Mouse (Mus musculus) stomach, embryonic 16.5 days (tissue): ENCODE results near the gene Heatr4. TPM values are rescaled to one million over a fixed set of nuclear protein-coding genes. Genes with fewer than 3 reads are reported as not detected.
"Not testable (repeated sequence)": the region's sequence is repeated elsewhere in the genome, so short reads cannot be mapped to it uniquely, and the experiment has no call there.

Experiments used
- ATAC-seq: fragments of 200-750 bp; cut with Nextera tagmentation; 2 replicates; pipeline ENCODE4 v1.8.0; 2017; ENCODE audit warnings: moderate number of reproducible peaks, moderate TSS enrichment; ENCODE audit not compliant: insufficient read depth, low FRiP score
- H3K27ac ChIP-seq: fragments of 300-500 bp; sonication (generic); 2 replicates; pipeline ENCODE4 v1.5.1; 2014; ENCODE audit warnings: low read length
- H3K27me3 ChIP-seq: fragments of 300-500 bp; sonication (generic); 2 replicates; pipeline ENCODE4 v1.6.1; 2014; ENCODE audit warnings: low read length, control low read depth, mixed read lengths; ENCODE audit not compliant: control insufficient read depth, insufficient read depth
- H3K36me3 ChIP-seq: fragments of 300-500 bp; sonication (generic); 2 replicates; pipeline ENCODE4 v1.6.1; 2014; ENCODE audit warnings: low read length; ENCODE audit not compliant: control insufficient read depth, insufficient read depth
- H3K4me1 ChIP-seq: fragments of 300-500 bp; sonication (generic); 2 replicates; pipeline ENCODE4 v1.6.1; 2014; ENCODE audit warnings: low read length, control low read depth, mixed read lengths; ENCODE audit not compliant: control insufficient read depth, insufficient read depth
- H3K4me2 ChIP-seq: fragments of 300-500 bp; sonication (generic); 2 replicates; pipeline ENCODE4 v1.6.1; 2014; ENCODE audit warnings: low read depth, low read length, mixed read lengths
- H3K4me3 ChIP-seq: fragments of 300-500 bp; sonication (generic); replicated peaks from 2 replicates; pipeline ENCODE4 v1.5.1; 2014; ENCODE audit warnings: mild to moderate bottlenecking, low read length
- H3K9ac ChIP-seq: fragments of 300-500 bp; sonication (generic); 2 replicates; pipeline ENCODE4 v1.6.1; 2014; ENCODE audit warnings: low read length
- H3K9me3 ChIP-seq: fragments of 300-500 bp; sonication (generic); replicated peaks from 2 replicates; pipeline ENCODE4 v1.6.1; 2016; ENCODE audit warnings: low read length, control low read depth; ENCODE audit not compliant: control insufficient read depth
- WGBS: fragments of 180-500 bp; shearing (Covaris S2); extraction: QIAGEN DNeasy Blood & Tissue Kit; methylation state at CpG from one replicate; pipeline ENCODE4 v1.1.7; 2014; 5-methylcytosine and 5-hydroxymethylcytosine counted together
- polyA plus RNA-seq: library from polyadenylated mRNA; unstranded; fragments of >200 nt; fragmentation: Nextera tagmentation; extraction: Ambion mirVana; gene quantifications from 2 replicates; pipeline ENCODE4 v1.2.1, GENCODE M21; 2015

The Heatr4 gene
- 0.05 and 0.10 TPM in 2 replicates for polyA plus RNA-seq

DNA sequence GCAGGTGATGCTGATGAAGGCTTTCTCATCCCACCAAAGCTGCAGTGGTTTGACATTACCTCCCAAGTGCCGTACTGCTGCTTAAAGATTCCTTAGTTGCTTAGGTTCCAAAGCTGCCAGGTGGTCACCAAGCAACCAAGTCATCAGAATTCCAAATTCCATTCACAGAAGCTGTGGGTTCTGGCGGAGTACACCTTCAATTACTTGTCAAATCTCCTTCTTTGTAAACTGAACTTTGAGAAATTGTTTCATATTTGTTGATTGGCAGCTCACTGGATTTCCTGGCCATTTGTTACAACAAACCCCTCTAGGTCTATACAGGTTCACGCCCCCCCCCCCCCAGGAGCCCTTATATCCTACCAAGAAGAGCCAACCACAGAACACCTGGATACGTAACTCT is at the start of gene Heatr4:
TSS of gene Heatr4 (minus strand) at position 101 of the 400 bp plus-strand sequence.
- WGBS = 80% methylated on average over 4 of the region's 4 CpGs
- no peak within 1 kb of the TSS for H3K4me2 ChIP-seq
- no peaks in the 10 kb centered on the region for H3K27me3 ChIP-seq
- H3K4me1 ChIP-seq = peaks cover 3% of the 10 kb centered on the region; the same call in 1 of the 2 replicates
- H3K9me3 ChIP-seq = no peaks in the 10 kb centered on the region; the same call in 1 of the 2 replicates
- H3K4me3 ChIP-seq = no peak within 1 kb of the TSS
- H3K36me3 ChIP-seq = no peaks in the 10 kb centered on the region
- no peak within 1 kb of the TSS for H3K9ac ChIP-seq
- ATAC-seq = no peak
- no peak within 1 kb of the TSS for H3K27ac ChIP-seq

DNA sequence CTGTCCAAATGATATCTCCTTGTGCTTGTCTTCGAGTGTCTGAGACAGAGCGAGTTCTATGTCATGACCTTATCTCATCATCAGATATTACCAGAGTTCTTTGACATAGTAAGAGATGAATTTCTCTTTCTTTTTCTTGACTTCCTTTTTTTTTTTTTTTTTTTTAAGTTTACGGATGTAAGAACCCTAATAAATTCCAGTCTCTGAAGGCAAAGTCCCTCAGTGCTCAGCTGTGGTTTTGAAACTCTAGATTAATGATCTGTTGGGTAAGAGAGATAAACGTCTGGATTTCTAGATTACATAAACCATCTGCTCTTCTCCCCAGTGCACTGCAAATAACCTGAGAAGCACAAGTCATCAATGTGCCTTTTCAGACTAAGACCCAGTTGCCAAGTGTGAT is 49.5 kb upstream of the Heatr4 start:
- H3K27me3 ChIP-seq = no peaks in the 10 kb centered on the region
- 35% methylated on average over 4 of the region's 4 CpGs for WGBS
- H3K36me3 ChIP-seq = no peaks in the 10 kb centered on the region
- H3K27ac ChIP-seq = no peak overlapping the region
- no peaks in the 10 kb centered on the region for H3K4me1 ChIP-seq
- H3K9ac ChIP-seq = no peak overlapping the region
- H3K4me2 ChIP-seq = no peak overlapping the region
- no peak overlapping the region for H3K4me3 ChIP-seq
- no peaks in the 10 kb centered on the region for H3K9me3 ChIP-seq
- no peak for ATAC-seq

DNA sequence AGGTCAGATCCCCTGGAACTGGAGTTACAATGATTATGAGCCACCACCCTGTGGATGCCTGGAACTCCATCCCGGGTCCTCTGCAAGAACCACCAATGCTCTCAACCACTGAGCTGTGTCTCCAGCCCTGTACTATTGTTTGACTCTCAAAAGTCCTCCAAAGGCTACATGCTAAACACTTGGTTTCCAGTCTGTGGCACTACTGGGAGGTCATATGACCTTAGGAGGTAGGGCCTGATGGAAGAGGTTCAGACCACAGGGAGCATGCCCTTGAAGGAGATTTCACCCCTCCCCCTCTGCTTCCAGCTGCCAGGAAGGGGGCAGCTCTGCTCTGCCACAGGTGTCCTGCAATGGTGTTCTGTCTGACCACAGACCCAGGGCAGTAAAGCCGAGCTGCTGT is 48.6 kb upstream of the Heatr4 start:
- not testable (repeated sequence) for ATAC-seq, H3K4me2 ChIP-seq, H3K4me3 ChIP-seq, H3K9ac ChIP-seq, H3K4me1 ChIP-seq, H3K9me3 ChIP-seq, H3K36me3 ChIP-seq, H3K27ac ChIP-seq, H3K27me3 ChIP-seq
- WGBS = 80% methylated on average over 2 of the region's 2 CpGs

DNA sequence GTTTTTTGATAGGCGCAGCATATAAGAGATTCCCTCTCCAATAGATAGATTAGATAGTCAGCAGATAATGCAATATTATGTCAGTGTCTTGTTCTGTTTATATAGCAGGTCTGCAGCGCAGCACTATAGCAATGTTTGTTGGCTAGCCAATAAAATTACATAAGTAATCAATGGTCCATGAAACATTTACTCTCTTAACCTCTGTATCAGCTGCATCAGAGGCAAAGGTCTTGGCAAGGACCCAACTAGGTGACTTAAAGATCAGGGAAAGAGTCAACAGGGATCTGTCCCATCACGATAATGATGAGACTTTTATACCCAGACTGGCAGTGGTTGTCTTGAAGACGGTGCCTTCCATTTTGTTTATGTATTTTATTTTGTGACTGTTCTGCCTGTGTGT is 48.2 kb upstream of the Heatr4 start:
- Histone ChIP-seq H3K4me1 (no peaks in the 10 kb centered on the region), H3K27ac (no peak overlapping the region), H3K4me3 (no peak overlapping the region), H3K27me3 (no peaks in the 10 kb centered on the region), H3K9me3 (no peaks in the 10 kb centered on the region), H3K36me3 (no peaks in the 10 kb centered on the region), H3K4me2 (no peak overlapping the region), H3K9ac (no peak overlapping the region)
- ATAC-seq = no peak
- WGBS = 80% methylated on average over 4 of the region's 4 CpGs

DNA sequence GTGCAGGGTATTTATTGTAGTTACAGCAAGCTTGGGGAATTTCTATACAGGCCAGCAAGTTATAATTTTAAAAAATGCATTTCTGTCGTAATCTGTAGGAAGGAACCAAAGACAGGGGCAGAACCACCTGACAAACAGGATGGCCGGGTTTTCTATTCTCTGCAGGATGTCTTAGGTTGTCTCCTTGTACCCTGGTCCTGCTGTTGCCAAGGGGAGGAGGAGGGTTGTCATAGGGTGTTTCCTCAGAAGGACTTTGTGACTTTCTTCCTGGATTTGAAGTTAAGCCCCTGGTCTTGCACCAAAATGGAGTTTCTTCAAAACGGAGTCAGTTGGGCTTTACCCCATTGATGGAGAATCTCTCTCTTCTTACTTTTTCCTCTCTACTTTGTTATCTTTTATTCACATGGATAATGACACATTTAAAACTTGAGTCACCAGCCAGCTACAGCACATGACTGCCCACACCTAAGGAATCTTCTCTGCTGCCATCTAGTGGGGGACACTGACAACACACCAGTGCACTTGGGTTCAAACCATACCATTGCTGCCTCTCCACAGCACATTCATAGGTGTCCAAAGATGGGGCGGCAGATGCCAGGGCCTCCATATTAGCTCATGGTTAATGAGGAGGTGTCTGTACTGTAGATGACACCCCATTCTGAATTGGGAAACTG is 46.1 kb upstream of the Heatr4 start:
- peak; percentile 69; the same call in 1 of the 2 replicates for ATAC-seq
- no peak overlapping the region for H3K4me3 ChIP-seq
- no peaks in the 10 kb centered on the region for H3K36me3 ChIP-seq
- no peaks in the 10 kb centered on the region for H3K27me3 ChIP-seq
- H3K4me2 ChIP-seq = no peak overlapping the region
- no peak overlapping the region for H3K9ac ChIP-seq
- no peak overlapping the region for H3K27ac ChIP-seq
- 58% methylated on average over 4 of the region's 4 CpGs for WGBS
- H3K4me1 ChIP-seq = no peaks in the 10 kb centered on the region
- no peaks in the 10 kb centered on the region for H3K9me3 ChIP-seq

DNA sequence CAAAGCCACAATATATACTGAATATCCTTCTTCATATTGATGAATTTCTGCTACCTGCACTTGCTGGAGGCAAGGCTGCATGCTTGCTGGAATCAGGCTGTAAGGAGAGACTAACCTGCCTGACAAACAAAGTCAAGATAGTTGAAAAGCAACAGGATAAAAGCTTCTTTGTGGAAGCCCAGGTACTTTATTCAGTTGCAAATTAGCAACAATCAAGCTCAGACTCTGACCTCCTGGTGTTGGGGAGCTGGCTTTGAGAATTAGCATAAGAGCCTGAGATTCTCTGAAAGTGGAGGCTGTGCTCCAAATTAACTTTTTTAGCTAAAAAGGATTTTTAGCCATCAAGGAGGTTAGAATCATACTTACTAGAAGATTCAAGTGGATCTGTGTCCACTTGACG is 44.4 kb upstream of the Heatr4 start:
- not testable (repeated sequence) for ATAC-seq, H3K9ac ChIP-seq, H3K4me1 ChIP-seq, H3K4me3 ChIP-seq, H3K27me3 ChIP-seq, H3K27ac ChIP-seq, H3K36me3 ChIP-seq, H3K4me2 ChIP-seq, H3K9me3 ChIP-seq
- WGBS = 87% methylated on average over 1 of the region's 1 CpGs

DNA sequence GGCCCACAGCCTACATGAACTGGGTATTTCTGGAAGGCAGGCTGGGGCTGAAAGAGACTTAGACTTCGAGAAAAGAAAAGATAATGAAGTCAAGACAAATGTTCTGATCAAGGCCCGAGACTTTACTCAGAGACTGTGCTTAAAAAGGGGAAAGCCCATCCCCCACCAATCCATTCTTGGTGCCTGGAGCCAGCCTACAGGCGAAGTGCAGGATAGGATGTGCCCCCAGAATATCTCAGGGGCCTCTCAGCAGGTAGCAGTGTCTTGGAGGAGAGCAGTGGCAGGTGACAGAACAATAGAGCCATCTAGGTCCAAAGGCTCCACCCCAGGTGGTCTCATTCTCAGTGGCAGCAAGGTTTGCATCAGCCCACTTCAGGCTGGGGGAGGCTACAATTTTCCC is 43.7 kb upstream of the Heatr4 start:
- H3K9me3 ChIP-seq, ATAC-seq: not testable (repeated sequence)

DNA sequence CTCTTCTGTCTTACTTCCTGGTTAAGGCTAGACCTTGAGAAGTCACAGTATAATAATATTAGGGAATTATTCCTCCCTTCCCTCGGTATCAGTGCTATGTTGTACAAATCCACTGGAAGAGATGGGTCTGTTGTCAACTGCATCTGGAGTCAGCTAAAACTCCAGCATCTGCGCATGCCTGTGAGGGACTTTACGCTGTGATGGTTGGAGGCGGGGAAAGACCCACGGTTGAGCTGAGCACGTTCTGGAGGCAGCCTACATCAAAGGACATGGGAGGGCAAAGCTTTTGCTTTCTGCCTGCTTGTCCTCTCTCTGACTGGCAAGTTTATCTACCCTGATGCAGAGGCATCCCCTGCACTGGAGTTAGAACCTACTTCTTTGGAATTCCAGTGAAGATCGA is 41.2 kb upstream of the Heatr4 start:
- Histone ChIP-seq H3K4me2 (no peak overlapping the region), H3K36me3 (no peaks in the 10 kb centered on the region), H3K9me3 (no peaks in the 10 kb centered on the region), H3K9ac (no peak overlapping the region), H3K27ac (no peak overlapping the region), H3K27me3 (no peaks in the 10 kb centered on the region), H3K4me1 (no peaks in the 10 kb centered on the region), H3K4me3 (no peak overlapping the region)
- 87% methylated on average over 7 of the region's 7 CpGs for WGBS
- no peak for ATAC-seq

More for the DNA sequence above, 43.7 kb upstream of the Heatr4 start:
- H3K27ac ChIP-seq, H3K4me3 ChIP-seq, H3K4me1 ChIP-seq, H3K27me3 ChIP-seq, H3K4me2 ChIP-seq, H3K9ac ChIP-seq, H3K36me3 ChIP-seq: not testable (repeated sequence)
- 67% methylated on average over 3 of the region's 3 CpGs for WGBS

DNA sequence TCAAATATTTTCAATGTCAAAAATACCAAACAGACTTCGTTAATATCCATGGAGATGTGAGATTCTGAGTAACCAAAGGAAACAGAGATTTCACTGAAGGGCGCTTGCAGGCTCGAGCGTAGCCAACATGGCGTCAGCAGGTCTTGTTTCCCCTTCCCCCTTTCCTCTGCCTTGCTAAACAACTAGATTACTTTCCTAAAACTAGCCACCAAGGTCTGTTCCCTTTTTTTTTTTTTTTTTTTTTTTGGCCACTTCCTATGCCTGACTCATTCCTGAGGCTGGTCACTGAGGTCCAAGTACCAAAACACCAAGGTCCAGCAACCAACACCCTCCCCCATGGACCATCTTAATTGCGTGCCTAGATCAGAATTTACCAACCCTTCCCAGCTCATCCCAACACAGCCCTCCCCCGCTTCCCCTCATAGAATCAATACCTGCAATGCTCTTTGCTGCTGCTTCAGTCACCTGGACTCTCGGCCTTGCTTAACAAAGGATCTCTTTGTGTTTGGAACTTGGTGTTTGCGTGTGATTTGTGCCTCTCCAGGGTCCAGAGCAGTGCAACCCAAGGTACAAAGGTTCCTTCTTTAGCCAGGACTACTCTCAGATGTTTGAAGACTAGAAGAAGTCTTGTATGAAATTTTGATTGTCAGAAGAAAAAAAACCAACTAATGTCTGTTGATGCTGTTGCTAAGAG is 38.5 kb upstream of the Heatr4 start:
- Histone ChIP-seq H3K27ac (no peak overlapping the region), H3K36me3 (no peaks in the 10 kb centered on the region), H3K27me3 (no peaks in the 10 kb centered on the region), H3K4me1 (no peaks in the 10 kb centered on the region), H3K4me2 (no peak overlapping the region), H3K4me3 (no peak overlapping the region), H3K9ac (no peak overlapping the region), H3K9me3 (no peaks in the 10 kb centered on the region)
- 76% methylated on average over 9 of the region's 9 CpGs for whole genome bisulfite sequencing
- ATAC-seq = 0 out of 2 replicates have a peak, but pooled peaks have one; percentile 34
